Mouse (Mus musculus) myocyte (in vitro differentiated cells): ENCODE measurements at regions not wholly inside any gene's neighbourhood (a gene's known extent, or its start where the extent isn't known, plus 50 kb on each side); places are given as distances from the start of the nearest gene placed in this dataset.

Source experiments
- H3K27me3 ChIP-seq: one replicate; pipeline ENCODE4 v1.6.1; 2011; ENCODE audit not compliant: control insufficient read depth, insufficient read depth, insufficient read length
- H3K36me3 ChIP-seq: one replicate; pipeline ENCODE4 v1.6.1; 2011; ENCODE audit not compliant: control insufficient read depth, insufficient read depth
- H3K4me2 ChIP-seq: one replicate; pipeline ENCODE4 v1.6.1; 2011; ENCODE audit warnings: low read depth, control low read depth
- H3K4me3 ChIP-seq: one replicate; pipeline ENCODE4 v1.5.1; 2011; ENCODE audit warnings: mild to moderate bottlenecking, control low read depth, moderate library complexity
- H3K79me2 ChIP-seq: one replicate; pipeline ENCODE4 v1.6.1; 2011; ENCODE audit not compliant: control insufficient read depth, insufficient read depth
- H3ac ChIP-seq: one replicate; pipeline ENCODE4 v1.6.1; 2011; ENCODE audit not compliant: control insufficient read depth, insufficient read length
- CEBPB ChIP-seq: IDR thresholded peaks from 2 replicates; pipeline ENCODE4 v1.6.1; 2011; ENCODE audit warnings: mild to moderate bottlenecking, moderate library complexity; ENCODE audit not compliant: poor library complexity, insufficient read depth, severe bottlenecking
- E2F4 ChIP-seq: IDR thresholded peaks from one replicate; pipeline ENCODE4 v1.6.1; 2011; ENCODE audit warnings: mild to moderate bottlenecking, control low read depth, moderate library complexity; ENCODE audit not compliant: insufficient read depth
- MAX ChIP-seq: IDR thresholded peaks from one replicate; pipeline ENCODE4 v1.6.1; 2011; ENCODE audit warnings: low read depth, mild to moderate bottlenecking, control low read depth
- MYOD1 ChIP-seq, 3 experiments: IDR thresholded peaks; one replicate each; pipeline ENCODE4 v1.6.1; 2011; ENCODE audit warnings: control low read depth in 2 of 3, low read depth in 2 of 3, mild to moderate bottlenecking in 2 of 3, moderate library complexity in 1 of 3; ENCODE audit not compliant: insufficient read length in 2 of 3, control insufficient read depth in 1 of 3
- MYOG ChIP-seq, 3 experiments: IDR thresholded peaks; one replicate each; pipeline ENCODE4 v1.6.1; 2011; ENCODE audit warnings: control low read depth in 2 of 3, low read depth in 2 of 3, mild to moderate bottlenecking in 2 of 3; ENCODE audit not compliant: insufficient read length in 2 of 3, control insufficient read depth in 1 of 3, insufficient read depth in 1 of 3
- POLR2A ChIP-seq: IDR thresholded peaks from one replicate; pipeline ENCODE4 v1.6.1; 2011; ENCODE audit warnings: low read depth, mild to moderate bottlenecking, control low read depth, moderate library complexity; ENCODE audit not compliant: insufficient read length
- POLR2AphosphoS2 ChIP-seq: IDR thresholded peaks from one replicate; pipeline ENCODE4 v1.6.1; 2011; ENCODE audit warnings: low read depth, control low read depth; ENCODE audit not compliant: insufficient read length
- REST ChIP-seq: IDR thresholded peaks from one replicate; pipeline ENCODE4 v1.6.1; 2011; ENCODE audit warnings: mild to moderate bottlenecking, control low read depth, moderate library complexity; ENCODE audit not compliant: insufficient read depth, insufficient read length
- SRF ChIP-seq: IDR thresholded peaks from one replicate; pipeline ENCODE4 v1.6.1; 2011; ENCODE audit warnings: low read depth; ENCODE audit not compliant: control insufficient read depth, insufficient read length
- TCF12 ChIP-seq: IDR thresholded peaks from one replicate; pipeline ENCODE4 v1.6.1; 2011; ENCODE audit warnings: mild to moderate bottlenecking, control low read depth; ENCODE audit not compliant: poor library complexity, insufficient read depth, severe bottlenecking
- TCF3 ChIP-seq: IDR thresholded peaks from one replicate; pipeline ENCODE4 v1.6.1; 2011; ENCODE audit warnings: low read depth, control low read depth; ENCODE audit not compliant: insufficient read length
- USF1 ChIP-seq: IDR thresholded peaks from one replicate; pipeline ENCODE4 v1.6.1; 2011; ENCODE audit warnings: low read depth, mild to moderate bottlenecking, control low read depth, moderate library complexity

DNA sequence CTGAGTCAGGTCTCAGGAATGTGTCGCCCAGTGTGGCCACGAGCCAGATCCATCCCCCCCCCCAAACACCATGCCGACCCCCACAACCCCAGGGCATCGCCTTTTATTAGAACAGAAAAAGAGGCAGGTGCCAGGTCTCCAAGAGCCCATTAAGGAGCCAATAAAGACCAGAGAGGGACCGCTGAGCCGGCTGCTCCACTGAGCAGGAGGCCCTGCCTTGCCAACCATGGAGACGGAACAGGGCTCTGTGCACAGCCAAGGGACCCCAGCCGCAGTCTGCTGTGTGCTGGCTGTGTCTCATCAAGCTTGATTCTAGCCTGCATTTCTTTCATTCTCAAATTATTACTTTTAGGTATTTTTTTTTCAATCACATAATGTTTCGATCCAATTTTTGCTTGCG lies 86.7 kb upstream of the Wnt4 start:
- Histone ChIP-seq H3ac (no peak overlapping the region), H3K79me2 (no peaks in the 10 kb centered on the region), H3K4me2 (no peak overlapping the region), H3K4me3 (no peak overlapping the region), H3K27me3 (no peaks in the 10 kb centered on the region), H3K36me3 (no peaks in the 10 kb centered on the region)
- TF ChIP-seq MAX, result no peak
- no peak for TF ChIP-seq REST
- TF ChIP-seq CEBPB, result no peak
- TF ChIP-seq POLR2A, result no peak
- TF ChIP-seq E2F4, result no peak
- no peak for TF ChIP-seq SRF
- TF ChIP-seq TCF12, result no peak

DNA sequence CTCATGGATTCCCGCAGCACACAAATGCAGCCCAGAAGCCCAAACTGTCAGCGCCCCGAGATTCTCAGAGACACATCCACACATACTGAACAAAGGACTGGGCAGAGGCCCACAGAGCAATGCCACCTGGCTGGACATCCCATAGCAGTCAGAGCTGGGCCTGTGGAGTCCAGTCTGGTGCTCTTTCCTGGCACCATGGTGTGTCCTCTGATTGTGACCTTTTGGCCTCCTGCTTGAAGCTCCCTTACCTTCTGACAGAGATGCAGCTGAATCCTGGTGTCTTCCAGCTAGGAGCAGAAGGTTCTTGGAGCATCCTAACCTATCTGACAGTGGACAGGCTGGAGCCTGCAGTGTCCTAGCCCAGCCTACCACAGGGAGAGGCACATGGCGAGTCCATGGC lies 87.5 kb upstream of the Wnt4 start:
- no peak overlapping the region for H3K4me3 ChIP-seq
- H3K79me2 ChIP-seq, result no peaks in the 10 kb centered on the region
- no peak overlapping the region for H3K4me2 ChIP-seq
- no peak overlapping the region for H3ac ChIP-seq
- no peaks in the 10 kb centered on the region for H3K27me3 ChIP-seq
- TF ChIP-seq TCF3, result no peak
- no peak for TF ChIP-seq MYOG (IDR thresholded peaks at IDR 0.05; ENCODE audit: control insufficient read depth in 1 of 3, insufficient read depth in 1 of 3, insufficient read length in 2 of 3, low read depth in 2 of 3)
- TF ChIP-seq E2F4, result no peak
- TF ChIP-seq MYOD1 (IDR thresholded peaks at IDR 0.05; ENCODE audit: control insufficient read depth in 1 of 3, insufficient read length in 2 of 3, low read depth in 2 of 3), result no peak
- TF ChIP-seq CEBPB, result no peak
- no peak for TF ChIP-seq POLR2AphosphoS2
- TF ChIP-seq MAX, result no peak
- TF ChIP-seq REST, result no peak
- no peak for TF ChIP-seq POLR2A
- no peak for TF ChIP-seq USF1
- no peak for TF ChIP-seq TCF12
- no peak for TF ChIP-seq SRF
- H3K36me3 ChIP-seq, result no peaks in the 10 kb centered on the region

DNA sequence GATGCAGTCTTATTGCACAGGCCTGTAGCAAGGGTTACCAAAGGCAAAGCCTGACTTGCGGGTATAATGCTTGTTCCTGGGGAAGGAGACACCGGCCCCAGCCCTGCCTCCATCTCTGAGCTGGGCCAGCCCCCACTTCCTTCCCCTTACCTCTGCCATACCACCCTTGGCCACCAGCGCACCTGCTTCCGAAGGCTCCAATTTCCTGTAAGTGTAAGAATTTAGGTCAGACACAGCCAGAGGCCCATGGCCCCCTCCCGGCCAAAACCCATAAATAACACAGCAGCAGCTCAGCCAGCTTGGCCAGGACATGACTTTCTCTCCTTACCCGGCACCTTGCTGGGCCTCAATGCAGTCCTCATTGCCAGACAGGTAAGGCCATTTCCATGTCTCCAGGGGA lies 88.2 kb upstream of the Wnt4 start:
- Histone ChIP-seq H3K36me3 (no peaks in the 10 kb centered on the region), H3K4me3 (no peak overlapping the region), H3K79me2 (no peaks in the 10 kb centered on the region), H3ac (no peak overlapping the region), H3K27me3 (no peaks in the 10 kb centered on the region), H3K4me2 (no peak overlapping the region)
- TF ChIP-seq TCF12 (no peak), POLR2AphosphoS2 (no peak), SRF (no peak), E2F4 (no peak), TCF3 (no peak), MAX (no peak), CEBPB (no peak), MYOG (IDR thresholded peaks at IDR 0.05; ENCODE audit: control insufficient read depth in 1 of 3, insufficient read depth in 1 of 3, insufficient read length in 2 of 3, low read depth in 2 of 3) (no peak), MYOD1 (IDR thresholded peaks at IDR 0.05; ENCODE audit: control insufficient read depth in 1 of 3, insufficient read length in 2 of 3, low read depth in 2 of 3) (no peak), USF1 (no peak)

DNA sequence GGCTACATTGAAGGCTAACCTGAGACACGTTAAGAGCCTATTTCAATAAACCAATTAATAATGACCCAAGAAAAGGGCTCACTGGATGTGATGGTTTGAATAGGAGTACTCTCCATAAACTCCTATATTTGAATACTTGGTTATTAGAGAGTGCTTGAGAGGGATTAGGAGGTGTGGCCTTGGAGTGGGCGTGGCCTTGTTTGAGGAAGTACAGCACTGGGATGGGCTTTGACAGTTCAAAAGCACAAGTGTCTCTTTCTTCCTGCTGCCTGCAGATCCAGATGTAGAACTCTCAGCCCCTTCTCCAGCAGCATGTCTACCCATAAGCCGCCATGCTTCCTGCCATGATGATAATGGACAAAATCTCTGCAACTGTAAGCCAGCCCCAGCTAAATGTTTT lies 89.7 kb upstream of the Wnt4 start:
- no peak for TF ChIP-seq CEBPB
- TF ChIP-seq REST, result no peak
- TF ChIP-seq POLR2AphosphoS2, result no peak
- no peak for TF ChIP-seq USF1
- no peak for TF ChIP-seq MYOG (IDR thresholded peaks at IDR 0.05; ENCODE audit: control insufficient read depth in 1 of 3, insufficient read depth in 1 of 3, insufficient read length in 2 of 3, low read depth in 2 of 3)
- no peak for TF ChIP-seq POLR2A
- no peak overlapping the region for H3K4me3 ChIP-seq
- H3K27me3 ChIP-seq, result no peaks in the 10 kb centered on the region
- no peaks in the 10 kb centered on the region for H3K36me3 ChIP-seq
- no peak overlapping the region for H3ac ChIP-seq
- H3K4me2 ChIP-seq, result no peak overlapping the region
- no peaks in the 10 kb centered on the region for H3K79me2 ChIP-seq

DNA sequence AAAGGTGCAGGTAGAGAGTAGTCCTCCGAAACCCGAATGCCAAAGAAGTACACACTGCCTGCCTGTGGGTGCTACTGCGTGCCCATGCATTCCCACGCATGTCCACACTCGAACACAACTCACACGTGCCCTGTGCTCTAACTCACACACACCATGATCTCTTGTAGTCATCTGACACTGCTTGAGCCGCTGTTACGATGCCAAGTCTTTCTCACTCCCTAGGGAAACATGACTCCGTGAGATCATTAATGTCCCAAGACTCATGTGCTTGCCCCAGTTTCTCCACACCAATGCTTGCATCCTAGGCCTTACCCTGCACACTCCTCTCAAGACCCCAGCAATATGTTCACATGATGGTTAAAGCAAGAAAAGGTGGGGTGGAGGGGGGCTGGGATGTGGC lies 90.2 kb upstream of the Wnt4 start:
- Histone ChIP-seq H3K4me2 (no peak overlapping the region), H3K4me3 (no peak overlapping the region), H3K79me2 (no peaks in the 10 kb centered on the region), H3K36me3 (no peaks in the 10 kb centered on the region), H3ac (no peak overlapping the region), H3K27me3 (no peaks in the 10 kb centered on the region)
- TF ChIP-seq USF1, result no peak
- TF ChIP-seq POLR2A, result no peak
- no peak for TF ChIP-seq MYOG (IDR thresholded peaks at IDR 0.05; ENCODE audit: control insufficient read depth in 1 of 3, insufficient read depth in 1 of 3, insufficient read length in 2 of 3, low read depth in 2 of 3)
- TF ChIP-seq E2F4, result no peak
- no peak for TF ChIP-seq TCF12
- TF ChIP-seq MAX, result no peak
- TF ChIP-seq REST, result no peak
- TF ChIP-seq CEBPB, result no peak
- TF ChIP-seq SRF, result no peak
- TF ChIP-seq MYOD1 (IDR thresholded peaks at IDR 0.05; ENCODE audit: control insufficient read depth in 1 of 3, insufficient read length in 2 of 3, low read depth in 2 of 3), result no peak
